Mouse (Mus musculus) v-Abl transformed pro-B cells (cell line): ENCODE measurements around the gene Fzd10.

Experiments used
- in situ Hi-C, 2 experiments: fragments of 400-800 bp; cut with MboI; formaldehyde crosslinking; loops; one replicate each; pipeline ENCODE4 v1.15.1; 2025; ENCODE audit not compliant: unreplicated experiment in 2 of 2

Fzd10 gene

GRCm38 (mm10) chr5:128600072-128601021, at the start of gene Fzd10:
Gene Fzd10, plus strand, starts transcription at chr5:128600844.
- in situ Hi-C loops, result no loop called here

DNA sequence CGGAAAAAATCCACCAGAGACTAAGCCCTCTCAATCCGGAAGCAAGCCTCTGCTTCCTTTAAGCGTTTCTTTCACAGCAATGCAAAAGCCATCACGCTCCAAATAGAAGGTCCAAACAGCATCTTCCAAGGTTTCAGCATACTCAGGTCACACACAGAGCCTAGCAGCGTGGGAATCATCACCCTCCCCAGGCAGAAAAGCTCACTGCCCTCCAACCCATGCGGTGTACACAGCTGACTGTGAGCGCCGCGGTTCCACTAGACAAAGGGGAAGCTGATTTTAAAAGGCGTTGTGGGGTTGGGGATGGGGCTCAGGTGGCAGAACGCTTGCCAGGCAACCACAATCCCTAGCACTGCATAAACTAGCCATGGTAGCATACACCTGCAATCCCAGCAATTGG, 49.2 kb upstream of the Fzd10 start:
- in situ Hi-C loops, result no loop called here

DNA sequence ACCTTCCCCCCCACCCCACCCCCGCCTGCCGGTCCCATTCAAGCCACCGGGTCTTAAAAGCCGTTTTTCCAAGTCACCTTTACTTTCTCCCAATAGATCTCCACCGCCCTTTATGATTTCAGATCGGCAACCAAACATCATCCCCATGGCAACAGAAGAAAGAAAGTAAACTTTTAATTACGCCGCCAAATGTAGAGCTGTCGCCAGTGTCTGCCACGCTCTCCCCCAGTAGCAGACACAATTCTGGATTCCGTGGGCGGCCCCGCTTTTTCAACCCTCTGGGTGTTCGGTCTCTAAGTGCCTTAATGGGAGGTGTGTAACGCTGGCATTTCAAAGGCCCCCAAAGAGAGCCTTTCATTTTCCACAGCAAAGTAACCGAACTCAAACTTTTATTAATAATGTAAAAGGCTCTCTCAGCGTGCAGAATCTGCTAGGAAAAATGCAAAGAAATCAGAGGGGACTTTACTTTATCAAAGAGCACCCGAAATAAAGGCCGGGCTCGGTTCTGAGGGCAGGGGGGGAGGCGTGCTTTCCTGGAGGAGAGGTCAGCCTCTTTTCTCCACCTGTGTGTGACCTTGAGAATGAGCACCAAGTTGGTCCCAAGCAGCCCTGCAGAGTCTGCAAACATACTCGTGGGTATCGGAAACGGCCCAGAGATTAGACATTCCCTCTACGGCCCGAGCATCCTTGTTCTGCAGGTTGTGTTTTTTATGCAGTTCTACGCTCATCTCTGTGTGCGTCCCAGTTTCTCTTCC, 48.3 kb upstream of the Fzd10 start:
- in situ Hi-C loops, result no loop called here

DNA sequence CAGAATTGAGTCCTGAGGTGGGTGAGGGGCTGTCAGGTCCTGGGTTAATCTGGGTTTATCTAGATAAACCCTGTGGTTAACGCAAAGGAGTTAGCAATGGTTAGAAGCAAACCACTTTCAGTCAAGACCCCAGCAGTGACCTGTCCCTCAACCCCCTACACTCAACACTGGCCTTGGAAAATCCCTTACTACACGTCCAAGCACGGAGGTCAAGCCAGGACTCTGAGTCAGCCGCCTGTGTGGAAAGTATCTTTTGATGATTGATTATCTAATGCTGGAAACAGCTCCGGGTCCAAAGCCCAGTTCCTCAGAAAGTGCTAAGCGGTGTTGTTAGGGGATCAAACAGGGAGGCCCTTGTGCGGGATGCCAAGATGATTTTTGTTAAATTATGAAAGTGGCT, 42.5 kb upstream of the Fzd10 start:
- in situ Hi-C loops, result no loop called here

DNA sequence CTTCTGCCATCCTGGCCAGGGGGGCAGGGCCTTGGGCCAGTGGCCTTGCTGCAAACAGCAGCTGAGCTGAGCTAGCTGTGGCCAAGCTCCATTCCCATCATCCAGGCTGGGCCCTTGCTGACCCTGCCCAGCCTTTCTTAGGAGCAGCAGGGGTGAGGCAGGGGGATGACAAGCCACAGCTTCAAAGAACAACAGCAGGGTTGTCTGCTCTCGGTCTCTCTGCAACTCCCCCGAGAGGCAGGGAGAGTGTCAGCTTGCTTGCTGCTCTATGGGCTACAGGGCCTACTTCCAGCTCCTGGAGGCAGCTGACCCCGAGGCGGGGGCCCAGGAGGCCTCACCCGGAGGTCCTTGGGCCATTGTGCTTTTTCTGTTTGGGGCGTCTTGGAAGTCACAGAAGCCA, 33.3 kb upstream of the Fzd10 start:
- in situ Hi-C loops, result no loop called here

GRCm38 (mm10) chr5:128568970-128569369, 31.7 kb upstream of the Fzd10 start:
- in situ Hi-C loops, result no loop called here

- in situ Hi-C loops, result no loop called here
Observed at GRCm38 (mm10) chr5:128570091-128570490, 30.6 kb upstream of the Fzd10 start.

DNA sequence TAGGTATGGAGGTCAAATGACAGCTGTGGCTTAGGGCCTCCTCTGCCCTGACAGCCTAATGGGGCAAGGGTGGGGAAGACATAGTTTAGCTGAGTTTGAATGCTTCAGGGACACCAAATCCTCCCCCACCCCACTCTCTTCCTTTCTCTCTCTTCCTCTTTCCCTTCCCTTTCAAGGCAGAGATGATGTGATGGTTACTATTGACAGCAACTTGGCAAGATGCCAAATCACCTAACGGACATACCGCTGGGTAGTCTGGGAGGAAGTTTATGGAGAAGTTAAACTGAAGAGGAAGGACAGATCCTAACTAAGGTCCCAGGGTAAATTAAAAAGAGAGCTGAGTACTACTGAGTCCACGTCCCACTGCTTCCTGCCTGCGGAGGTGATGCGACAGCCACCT, 29.8 kb upstream of the Fzd10 start:
- in situ Hi-C loops, result no loop called here

GRCm38 (mm10) chr5:128571706-128572105, 28.9 kb upstream of the Fzd10 start:
- in situ Hi-C loops, result no loop called here

GRCm38 (mm10) chr5:128575997-128576579, 24.6 kb upstream of the Fzd10 start:
- in situ Hi-C loops, result no loop called here

DNA sequence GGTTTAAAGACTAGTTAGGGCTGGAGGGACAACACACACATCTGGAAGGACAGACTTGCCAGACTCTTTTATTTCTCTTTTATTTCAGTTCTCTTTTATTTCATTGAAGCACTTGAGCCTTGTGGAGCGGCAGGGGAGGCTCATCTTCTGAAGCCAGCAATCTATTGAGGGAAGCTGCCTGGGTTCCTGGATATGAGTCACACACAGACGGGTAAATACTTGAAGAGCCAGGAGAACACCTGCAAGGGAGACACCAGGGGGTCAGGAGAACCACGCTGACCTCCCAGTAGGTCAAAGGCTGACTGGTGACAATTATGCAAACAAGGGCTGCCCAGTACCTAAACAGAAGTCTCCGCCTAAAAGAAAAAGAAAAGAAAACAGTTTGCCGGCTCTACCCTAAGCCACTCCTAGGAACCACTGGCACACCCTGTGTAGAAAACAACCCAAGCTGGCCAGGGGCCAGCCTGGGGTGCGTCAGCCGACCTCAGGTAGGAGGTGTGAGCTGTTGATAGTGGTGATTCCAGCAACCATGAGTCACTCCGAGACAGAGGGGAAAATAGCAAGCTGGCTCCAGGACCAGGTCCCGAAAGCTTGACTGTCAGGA, 21.5 kb upstream of the Fzd10 start:
- in situ Hi-C loops, result no loop called here

- in situ Hi-C loops, result no loop called here
Observed at GRCm38 (mm10) chr5:128580931-128581330, 19.7 kb upstream of the Fzd10 start.

- in situ Hi-C loops, result no loop called here
Observed at GRCm38 (mm10) chr5:128581516-128581921, 19.1 kb upstream of the Fzd10 start.

- in situ Hi-C loops, result no loop called here
Observed at GRCm38 (mm10) chr5:128589231-128589630, 11.4 kb upstream of the Fzd10 start.

DNA sequence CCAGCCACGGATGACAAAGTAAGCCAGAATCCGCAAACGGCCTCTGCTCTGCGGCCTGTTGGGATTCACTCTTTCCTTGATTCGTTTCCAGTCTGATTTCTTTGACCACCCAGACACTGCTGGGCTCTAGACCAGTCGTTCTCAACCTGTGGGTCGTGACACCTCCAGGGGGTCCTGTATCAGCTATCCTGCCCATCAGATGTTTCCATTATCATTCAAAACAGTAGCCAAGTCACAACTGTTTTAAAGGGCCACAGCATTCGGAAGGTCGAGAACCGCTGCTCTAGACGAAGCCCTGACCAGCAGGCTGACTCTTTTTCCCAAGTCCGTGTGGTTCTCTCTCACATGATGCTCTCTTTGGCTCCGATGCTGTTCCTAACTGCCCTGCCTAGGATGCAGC, 7.2 kb upstream of the Fzd10 start:
- in situ Hi-C loops, result no loop called here

DNA sequence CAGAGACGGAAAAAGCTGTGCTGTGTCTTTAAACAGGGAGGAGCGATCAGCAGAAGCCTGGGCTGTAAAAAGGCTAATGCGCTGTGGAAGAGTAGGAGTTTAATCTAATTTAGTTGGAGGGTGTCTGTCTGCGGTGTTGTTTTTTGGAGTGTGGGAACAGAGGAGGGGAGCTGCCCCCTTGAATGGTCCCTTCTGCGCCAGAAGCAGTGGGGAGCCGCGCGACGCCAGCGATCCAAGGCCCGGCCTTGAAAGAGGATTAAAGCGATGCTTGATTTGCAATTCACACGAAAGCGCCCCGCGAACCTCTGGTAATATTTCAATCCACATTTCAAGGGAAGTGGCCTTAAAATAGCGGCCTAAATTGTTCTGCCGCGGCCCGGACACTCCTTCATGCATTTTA, 3.8 kb upstream of the Fzd10 start:
- in situ Hi-C loops, result no loop called here

- in situ Hi-C loops, result no loop called here
Observed at GRCm38 (mm10) chr5:128597381-128597780, 3.3 kb upstream of the Fzd10 start.

DNA sequence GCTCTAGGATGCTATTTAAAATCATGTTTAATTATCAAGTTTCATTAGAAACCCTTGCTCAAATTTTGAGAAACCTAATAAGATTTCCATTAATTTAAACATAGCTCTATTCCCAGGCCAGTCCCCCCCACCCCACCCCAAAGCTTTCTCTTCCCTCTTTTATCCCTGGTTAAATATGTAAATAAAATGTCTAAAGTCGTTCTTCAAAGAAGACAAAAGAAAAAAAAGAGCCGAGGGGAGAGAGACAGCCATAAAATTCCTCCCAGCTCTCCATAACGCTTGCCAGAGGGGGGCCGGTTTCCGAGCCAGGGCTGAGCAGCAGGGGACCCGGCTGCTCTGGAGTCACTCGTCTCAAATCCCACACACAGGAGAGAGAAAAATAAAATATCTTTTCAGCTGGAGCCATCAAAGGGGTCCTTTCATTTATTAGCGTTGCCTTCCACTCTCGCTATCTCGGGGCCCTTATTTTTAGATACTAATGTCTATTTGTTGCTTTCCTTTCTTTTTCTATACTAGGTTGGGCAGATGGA, 2.4 kb upstream of the Fzd10 start:
- in situ Hi-C loops, result no loop called here

DNA sequence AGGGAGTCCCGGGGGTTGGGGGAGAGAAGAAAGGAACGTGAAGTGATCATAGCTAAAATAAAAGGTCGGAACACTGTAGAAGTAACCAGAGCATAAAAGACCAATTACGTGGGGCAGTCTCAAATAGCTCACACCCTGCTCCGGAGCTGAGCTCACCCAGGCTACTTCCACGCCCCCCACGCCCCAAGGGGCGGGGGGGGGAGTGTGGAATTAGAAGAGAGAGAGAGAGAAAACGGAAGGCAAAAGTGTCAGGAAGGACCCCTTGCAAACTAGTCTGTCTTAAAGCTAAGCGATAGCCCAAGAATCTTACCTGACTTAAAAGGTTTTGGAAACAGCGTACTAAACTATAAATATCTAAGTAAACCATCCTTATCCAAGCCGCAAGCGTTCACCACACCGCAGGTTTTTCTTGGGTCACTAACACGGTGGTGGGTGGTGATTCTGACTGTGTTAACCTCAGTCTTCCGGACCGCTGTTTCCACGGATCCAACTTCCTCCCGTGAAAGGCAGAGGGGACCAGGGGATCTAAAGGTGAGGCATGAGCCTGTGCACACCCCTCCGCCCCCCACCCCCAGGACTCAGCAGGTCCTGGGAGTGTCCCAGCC, 1.8 kb upstream of the Fzd10 start:
- in situ Hi-C loops, result no loop called here

DNA sequence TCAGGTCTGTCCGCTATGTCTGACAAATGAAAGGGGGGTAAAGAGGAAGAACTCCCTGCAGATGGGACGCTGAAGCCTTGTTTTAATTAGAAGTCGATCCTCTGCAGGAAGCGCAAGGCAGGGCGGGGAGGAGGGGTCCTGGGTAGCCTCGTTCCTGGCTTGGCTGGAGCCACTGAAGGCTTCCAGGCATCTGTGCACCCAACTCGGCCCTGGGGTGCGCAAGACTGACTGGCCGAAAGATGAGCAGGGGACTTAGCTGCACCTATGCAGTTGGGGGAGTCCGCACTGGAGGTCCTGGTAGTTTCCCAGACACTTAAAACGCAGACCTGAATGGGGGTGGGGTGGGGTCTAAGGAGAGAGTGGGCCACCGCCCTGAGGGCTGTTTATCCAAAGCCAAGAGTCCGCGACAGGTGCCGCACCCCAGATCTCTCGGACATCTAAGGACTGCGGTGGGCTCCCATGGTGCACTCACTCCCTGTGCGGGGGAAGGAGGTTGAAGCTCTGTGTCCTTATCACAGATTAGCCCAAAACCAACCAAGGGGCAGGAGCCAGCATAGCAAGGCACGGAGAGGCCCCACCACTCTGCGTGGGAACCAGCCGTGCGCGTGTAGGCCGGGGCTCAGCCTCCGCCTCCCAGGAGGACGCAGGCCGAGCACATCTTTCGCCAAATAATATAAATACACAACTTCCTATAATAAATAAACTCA, 1.1 kb upstream of the Fzd10 start:
- in situ Hi-C loops, result no loop called here
